Mouse (Mus musculus) regulatory T cell (primary cell): Measurements from ENCODE around the gene S100a16.

Experiments
- in situ Hi-C: fragments of 300-600 bp; cut with MboI, MseI; formaldehyde crosslinking; loops from one replicate; pipeline ENCODE4 v1.15.1; 2025; ENCODE audit warnings: high pct_unique_total_duplicates

The S100a16 gene

GRCm38 (mm10) chr3:90515789-90516188 is 21.3 kb upstream of the S100a16 start:
- in situ Hi-C loops = loop anchor here (10.0 kb wide), 1 partner anchor 129 kb away; no protein-coding TSS in a partner anchor

DNA sequence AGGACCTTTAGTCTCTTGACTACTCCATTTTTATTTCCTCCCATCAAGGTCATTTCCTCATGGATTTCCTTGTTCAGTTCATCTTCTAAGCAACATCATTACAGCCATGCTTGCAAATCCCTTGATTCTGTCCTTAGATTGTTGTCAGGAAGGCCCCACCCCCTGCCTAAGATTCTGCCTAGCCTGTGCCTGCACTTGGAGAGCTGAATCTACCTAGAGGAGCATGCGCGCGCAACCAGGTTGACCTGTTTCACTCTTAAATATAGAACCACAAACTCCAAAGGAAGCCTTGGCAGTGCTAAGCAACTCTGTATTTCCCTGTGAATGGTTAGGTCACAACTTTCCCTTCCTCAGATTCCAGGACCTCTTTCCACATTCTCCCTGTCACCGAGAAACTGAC is 19.3 kb upstream of the S100a16 start:
- in situ Hi-C loops = loop anchor here (10.0 kb wide), 1 partner anchor 127 kb away; no protein-coding TSS in a partner anchor

- in situ Hi-C loops = loop anchor here (5.0 kb wide), 1 partner anchor 87 kb away; the partner anchor contains the start of gene S100a6
Observed at GRCm38 (mm10) chr3:90525421-90525820, 11.6 kb upstream of the S100a16 start.

- in situ Hi-C loops = loop anchor here (5.0 kb wide), 1 partner anchor 86 kb away; the partner anchor contains the start of gene S100a6
Observed at GRCm38 (mm10) chr3:90526076-90526475, 11.0 kb upstream of the S100a16 start.

DNA sequence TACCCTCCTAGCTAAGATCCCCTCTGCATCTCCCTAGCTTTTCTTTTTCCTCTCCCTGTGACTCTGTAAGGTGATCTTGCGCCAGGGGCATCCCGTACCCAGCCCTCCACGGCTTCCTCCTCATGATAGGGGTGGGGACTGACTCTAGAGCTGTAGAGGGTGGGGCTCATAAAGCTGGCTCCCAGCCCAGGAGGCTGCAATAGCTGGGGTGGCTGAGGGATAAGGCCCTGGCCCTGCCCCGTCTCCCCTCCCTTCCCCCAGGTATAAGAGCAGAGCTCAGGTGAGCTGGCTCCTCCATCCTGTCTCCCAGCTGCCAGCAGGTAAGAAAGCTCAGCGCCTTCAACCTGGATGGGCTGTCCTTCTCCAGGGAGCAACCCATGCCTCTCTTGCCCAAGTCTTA is 10.5 kb upstream of the S100a16 start, which contains the start of gene S100a14:
Gene S100a14 (plus strand): TSS at position 277 of the 400 bp plus-strand sequence.
- in situ Hi-C loops = loop anchor here (5.0 kb wide), 1 partner anchor 86 kb away; the partner anchor contains the start of gene S100a6

DNA sequence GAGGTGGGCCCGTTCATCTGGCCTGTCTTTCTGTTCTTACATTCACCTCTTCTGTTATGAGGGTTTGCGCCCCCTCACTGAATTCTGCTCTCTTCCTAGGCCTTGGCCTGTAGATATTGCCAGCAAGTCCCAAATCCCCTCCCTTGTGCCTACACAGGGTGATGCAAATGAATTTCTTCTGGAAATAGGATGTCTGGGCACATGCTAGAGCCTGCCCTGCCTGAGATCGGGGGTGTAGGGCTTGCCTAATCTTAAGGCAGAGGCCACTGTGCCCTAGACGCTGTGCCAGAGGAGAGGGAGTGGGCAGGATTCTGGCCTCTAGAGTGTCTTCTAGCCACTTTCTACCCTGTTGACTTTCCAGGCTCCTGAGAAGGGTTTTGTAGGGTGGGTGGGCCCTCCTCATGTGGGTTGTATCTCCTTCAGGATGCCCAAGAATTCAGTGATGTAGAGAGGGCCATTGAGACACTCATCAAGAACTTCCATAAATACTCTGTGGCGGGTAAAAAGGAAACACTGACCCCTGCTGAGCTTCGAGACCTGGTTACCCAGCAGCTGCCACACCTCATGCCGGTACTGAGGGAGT is 9.7 kb upstream of the S100a16 start:
- in situ Hi-C loops = loop anchor here (5.0 kb wide), 1 partner anchor 85 kb away; the partner anchor contains the start of gene S100a6

DNA sequence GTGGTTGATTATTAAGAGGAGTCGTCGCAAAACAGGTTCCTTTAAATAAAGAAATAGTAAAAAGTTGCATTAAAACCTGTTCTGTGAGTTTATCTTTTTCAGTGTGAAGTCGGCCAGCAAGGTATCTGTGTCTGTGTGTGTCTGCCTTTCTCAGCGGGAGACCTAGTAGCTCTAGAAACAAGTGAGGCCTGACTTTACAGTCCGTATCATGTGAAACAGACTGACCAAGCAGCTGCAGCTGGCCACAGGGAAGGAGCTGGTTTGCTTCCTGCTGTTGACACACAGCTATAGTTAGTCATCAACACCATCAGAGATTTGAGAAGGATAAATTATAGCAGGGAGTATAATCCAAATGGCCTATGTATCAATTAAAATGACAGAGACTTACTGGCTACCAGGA is 5.3 kb upstream of the S100a16 start:
- in situ Hi-C loops = no loop called here

DNA sequence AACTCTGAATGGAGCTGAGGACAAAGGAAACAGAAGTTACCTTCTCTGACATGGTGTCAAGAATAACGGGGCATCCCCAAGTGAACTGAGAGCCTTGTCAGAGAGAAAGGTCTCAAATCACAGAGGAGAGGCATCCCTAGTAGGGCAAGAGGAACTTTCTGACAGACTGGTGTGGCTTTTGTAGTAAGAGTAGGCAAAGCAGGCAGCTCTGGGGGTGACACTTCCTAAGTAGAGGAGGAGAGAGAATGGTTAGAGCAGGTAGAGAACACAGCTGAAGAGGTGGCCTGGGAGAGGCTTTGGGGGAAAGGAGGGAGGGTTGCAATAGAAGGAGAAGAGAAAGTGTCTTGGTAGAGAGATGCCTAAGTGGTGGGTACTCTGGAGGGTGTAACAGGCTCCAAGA is 1.6 kb upstream of the S100a16 start:
- in situ Hi-C loops = no loop called here

- in situ Hi-C loops = no loop called here
Observed at GRCm38 (mm10) chr3:90537905-90538296, 847 bp downstream of the S100a16 start.

GRCm38 (mm10) chr3:90540904-90541303 is 3.9 kb downstream of the S100a16 start:
- in situ Hi-C loops = no loop called here

- in situ Hi-C loops = no loop called here
Observed at GRCm38 (mm10) chr3:90549676-90550420, 12.8 kb downstream of the S100a16 start.

GRCm38 (mm10) chr3:90550421-90550790 is 13.4 kb downstream of the S100a16 start:
- in situ Hi-C loops = no loop called here

DNA sequence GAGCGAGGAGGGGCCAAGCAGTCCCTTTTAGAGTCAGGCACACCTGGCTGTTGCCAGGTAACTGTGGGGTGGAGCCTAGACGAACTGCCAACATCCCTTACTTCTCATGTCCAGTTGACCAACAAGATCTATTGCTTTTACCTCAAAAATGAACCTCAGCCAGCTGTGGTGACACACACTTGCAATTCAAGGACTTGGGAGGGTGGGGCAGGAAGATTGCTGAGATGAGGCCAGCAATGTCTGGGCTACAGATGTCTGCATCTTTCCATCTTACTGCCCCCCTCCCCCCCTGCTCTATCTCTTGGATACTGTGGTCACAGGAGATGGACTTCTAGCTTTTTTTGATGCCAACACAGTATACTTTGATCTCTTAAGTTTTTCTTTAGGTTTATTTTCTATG is 15.2 kb downstream of the S100a16 start:
- in situ Hi-C loops = no loop called here

- in situ Hi-C loops = no loop called here
Observed at GRCm38 (mm10) chr3:90555954-90556353, 18.9 kb downstream of the S100a16 start.

DNA sequence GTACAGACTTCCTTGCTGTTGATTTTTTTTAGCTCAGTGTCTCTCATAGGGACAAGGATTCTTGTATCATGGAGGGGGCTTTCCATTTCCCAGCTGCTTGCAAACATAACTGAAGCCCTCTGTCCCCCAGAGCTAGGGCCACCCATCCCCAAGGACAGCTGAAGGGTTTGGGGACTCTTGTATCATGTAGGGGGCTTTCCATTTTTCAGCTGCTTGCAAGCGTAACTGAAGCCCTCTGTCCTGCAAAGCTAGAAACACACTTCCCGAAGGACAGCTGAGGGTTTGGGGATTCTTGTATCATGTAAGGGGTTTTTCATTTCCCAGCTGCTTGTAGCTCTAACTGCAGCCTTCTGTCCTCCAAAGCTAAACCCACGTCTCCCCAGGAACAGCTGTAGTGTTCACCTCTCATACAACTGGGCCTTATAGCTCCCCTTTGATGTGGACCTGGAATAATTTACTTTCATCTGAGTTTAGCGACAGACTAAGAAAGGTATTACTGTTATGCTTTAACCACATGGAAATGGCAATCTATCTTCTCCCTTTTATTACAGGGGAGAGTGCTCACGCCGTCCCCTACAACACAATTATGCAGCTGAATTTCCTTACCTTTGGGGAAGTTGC is 23.1 kb downstream of the S100a16 start, which contains the start of gene S100a3:
Gene S100a3 (plus strand): TSS at position 571 of the 621 bp plus-strand sequence.
- in situ Hi-C loops = no loop called here

DNA sequence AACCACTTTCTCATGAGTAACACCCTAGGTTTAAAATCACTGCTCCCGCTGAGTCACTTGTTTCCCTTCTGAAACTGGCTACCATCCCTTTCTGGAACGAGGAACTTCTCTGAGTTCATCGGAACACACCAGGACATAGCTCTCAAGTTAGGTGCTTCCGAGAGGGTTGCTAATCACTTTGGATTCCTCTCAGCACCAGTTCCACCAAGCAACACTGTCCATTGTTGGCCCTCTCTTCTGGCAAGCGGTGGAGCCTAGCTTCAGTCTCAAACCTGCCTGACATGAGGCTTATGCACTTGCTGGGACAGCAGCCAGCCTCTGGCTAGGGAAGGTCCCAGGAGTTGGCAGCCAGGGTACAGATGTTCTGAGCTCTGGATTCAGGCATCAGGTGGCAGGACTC is 37.6 kb downstream of the S100a16 start:
- in situ Hi-C loops = no loop called here

DNA sequence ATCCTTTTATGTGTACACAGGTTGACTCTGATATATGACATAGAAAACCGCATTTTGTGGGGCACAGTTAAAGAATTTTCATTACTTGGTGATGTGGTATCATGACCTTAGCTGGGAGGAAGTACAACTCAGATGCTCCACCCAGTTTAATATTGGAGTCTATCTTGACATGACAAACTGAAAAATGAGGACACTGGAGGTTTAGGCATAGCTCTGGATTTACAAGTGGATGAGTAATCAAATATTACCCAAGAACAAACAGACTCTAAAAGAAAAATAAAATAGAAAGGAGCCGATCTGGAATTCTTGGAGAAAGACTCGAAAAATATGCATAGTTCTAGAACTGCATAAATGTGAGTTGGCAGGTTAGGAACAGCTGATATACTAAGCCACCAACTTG is 38.3 kb downstream of the S100a16 start:
- in situ Hi-C loops = no loop called here

- in situ Hi-C loops = no loop called here
Observed at GRCm38 (mm10) chr3:90576351-90577001, 39.4 kb downstream of the S100a16 start.

- in situ Hi-C loops = no loop called here
Observed at GRCm38 (mm10) chr3:90579433-90579832, 42.4 kb downstream of the S100a16 start.

- in situ Hi-C loops = loop anchor here (5.0 kb wide), 1 partner anchor 36 kb away; no protein-coding TSS in a partner anchor
Observed at GRCm38 (mm10) chr3:90581141-90581540, 44.1 kb downstream of the S100a16 start.

- in situ Hi-C loops = loop anchor here (5.0 kb wide), 1 partner anchor 35 kb away; no protein-coding TSS in a partner anchor
Observed at GRCm38 (mm10) chr3:90582156-90582555, 45.1 kb downstream of the S100a16 start.

GRCm38 (mm10) chr3:90582556-90582955 is 45.5 kb downstream of the S100a16 start:
- in situ Hi-C loops = loop anchor here (5.0 kb wide), 1 partner anchor 35 kb away; no protein-coding TSS in a partner anchor
